Mouse (Mus musculus): Measurements from ENCODE around the gene Snd1.

- TF ChIP-seq ZNF384 (IDR thresholded peaks at IDR 0.05; ENCODE audit: low read depth, low read length) (no peak), HCFC1 (IDR thresholded peaks at IDR 0.05; ENCODE audit: borderline replicate concordance, insufficient read depth, low read length) (no peak), CHD2 (IDR thresholded peaks at IDR 0.05; ENCODE audit: low read depth, low read length) (no peak), MAFK (IDR thresholded peaks at IDR 0.05; ENCODE audit: insufficient read depth, low read depth, low read length) (no peak)
Measured at GRCm38 (mm10) chr6:28576356-28577264, 101.7 kb downstream of the Snd1 start.
